Mouse (Mus musculus) olfactory bulb, adult 2 months (tissue): ENCODE measurements around the gene Acacb. TPM values are rescaled to one million over a fixed set of nuclear protein-coding genes. Genes with fewer than 3 reads are reported as not detected.

ENCODE experiments used
- H3K27ac ChIP-seq: fragments of 200-500 bp; 2 replicates; pipeline ENCODE4 v1.5.1; 2012; ENCODE audit warnings: low read depth, low read length; ENCODE audit not compliant: insufficient read depth
- H3K4me1 ChIP-seq: fragments of 200-500 bp; 2 replicates; pipeline ENCODE4 v1.6.1; 2012; ENCODE audit warnings: low read length; ENCODE audit not compliant: control insufficient read depth, insufficient read depth
- H3K4me3 ChIP-seq: fragments of 200-500 bp; 2 replicates; pipeline ENCODE4 v1.5.1; 2012; ENCODE audit warnings: mild to moderate bottlenecking, low read depth, low read length, moderate library complexity; ENCODE audit not compliant: insufficient read depth
- CTCF ChIP-seq: fragments of 200-500 bp; IDR thresholded peaks from 2 replicates; pipeline ENCODE4 v1.5.1; 2012; ENCODE audit warnings: low read depth, mild to moderate bottlenecking, low read length, moderate library complexity; ENCODE audit not compliant: insufficient read depth
- POLR2A ChIP-seq: fragments of 200-500 bp; IDR thresholded peaks from 2 replicates; pipeline ENCODE4 v1.6.1; 2012; ENCODE audit warnings: mild to moderate bottlenecking, low read depth, low read length, moderate library complexity; ENCODE audit not compliant: insufficient read depth
- WGBS: fragments of 180-500 bp; shearing (Covaris S2); methylation state at CpG from one replicate; pipeline ENCODE4 v1.1.7; 2018; 5-methylcytosine and 5-hydroxymethylcytosine counted together
- polyA plus RNA-seq: library from polyadenylated mRNA; stranded (reverse); fragments of >200 nt; gene quantifications from 2 replicates; pipeline ENCODE4 v1.2.4, GENCODE M21; 2012; ENCODE audit warnings: low replicate concordance; ENCODE audit not compliant: missing spikeins, insufficient read depth, insufficient read length

Acacb gene
- polyA plus RNA-seq, 1 experiment = not detected

GRCm38 (mm10) chr5:114177966-114178719 lies 31.8 kb downstream of the Acacb start:
- no peak overlapping the region for H3K4me3 ChIP-seq
- TF ChIP-seq CTCF = no peak
- TF ChIP-seq POLR2A = no peak
- 86% methylated on average over 4 of the region's 4 CpGs for WGBS
- peaks cover 15% of the 10 kb centered on the region for H3K4me1 ChIP-seq
- no peak overlapping the region for H3K27ac ChIP-seq

- WGBS = 76% methylated on average over 11 of the region's 11 CpGs
- Histone ChIP-seq H3K27ac (no peak overlapping the region), H3K4me1 (peaks cover 14% of the 10 kb centered on the region), H3K4me3 (no peak overlapping the region)
- TF ChIP-seq CTCF (no peak), POLR2A (no peak)
These were observed 33.2 kb downstream of the Acacb start for GRCm38 (mm10) chr5:114179541-114179940.

- TF ChIP-seq CTCF (no peak), POLR2A (no peak)
- 94% methylated on average over 2 of the region's 2 CpGs for WGBS
- Histone ChIP-seq H3K4me3 (no peak overlapping the region), H3K27ac (no peak overlapping the region), H3K4me1 (no peaks in the 10 kb centered on the region)
These were observed 37.2 kb downstream of the Acacb start for GRCm38 (mm10) chr5:114183493-114183892.

- TF ChIP-seq POLR2A (no peak), CTCF (no peak)
- no peak overlapping the region for H3K4me3 ChIP-seq
- 89% methylated on average over 2 of the region's 2 CpGs for WGBS
- no peaks in the 10 kb centered on the region for H3K4me1 ChIP-seq
- no peak overlapping the region for H3K27ac ChIP-seq
These were observed 40.8 kb downstream of the Acacb start for GRCm38 (mm10) chr5:114187108-114187507.

- Histone ChIP-seq H3K4me1 (no peaks in the 10 kb centered on the region), H3K27ac (no peak overlapping the region), H3K4me3 (no peak overlapping the region)
- WGBS = 78% methylated on average over 12 of the region's 12 CpGs
- no peak for TF ChIP-seq CTCF
- TF ChIP-seq POLR2A = no peak
These were observed 42.6 kb downstream of the Acacb start for GRCm38 (mm10) chr5:114188900-114189464.

- H3K4me1 ChIP-seq = no peaks in the 10 kb centered on the region
- TF ChIP-seq POLR2A (no peak), CTCF (no peak)
- H3K27ac ChIP-seq = no peak overlapping the region
- 83% methylated on average over 11 of the region's 11 CpGs for WGBS
- H3K4me3 ChIP-seq = no peak overlapping the region
These were observed 47.8 kb downstream of the Acacb start for GRCm38 (mm10) chr5:114194161-114194560.

- Histone ChIP-seq H3K27ac (no peak overlapping the region), H3K4me1 (peaks cover 8% of the 10 kb centered on the region), H3K4me3 (no peak overlapping the region)
- TF ChIP-seq CTCF = no peak
- 13% methylated on average over 13 of the region's 13 CpGs for WGBS
These were observed 52.9 kb downstream of the Acacb start for GRCm38 (mm10) chr5:114199116-114199777.

GRCm38 (mm10) chr5:114206158-114206557 lies 59.8 kb downstream of the Acacb start:
- TF ChIP-seq CTCF (no peak), POLR2A (no peak)
- 74% methylated on average over 2 of the region's 2 CpGs for WGBS
- no peak overlapping the region for H3K4me3 ChIP-seq
- no peaks in the 10 kb centered on the region for H3K4me1 ChIP-seq
- no peak overlapping the region for H3K27ac ChIP-seq

- no peak for TF ChIP-seq POLR2A
- TF ChIP-seq CTCF = no peak
- Histone ChIP-seq H3K4me3 (no peak overlapping the region), H3K4me1 (no peaks in the 10 kb centered on the region), H3K27ac (no peak overlapping the region)
- WGBS = 78% methylated on average over 10 of the region's 10 CpGs
These were observed 66.8 kb downstream of the Acacb start for GRCm38 (mm10) chr5:114213183-114213582.
